Mouse (Mus musculus): ENCODE measurements around the gene Gm37240.

- TF ChIP-seq POLR2A (IDR thresholded peaks at IDR 0.05; ENCODE audit: borderline replicate concordance, insufficient read depth, low read length) (no peak), CTCF (IDR thresholded peaks at IDR 0.05; ENCODE audit: borderline replicate concordance, insufficient read depth, low read depth, low read length) (no peak)
These were observed 942.4 kb downstream of the Gm37240 start for GRCm38 (mm10) chr3:84944933-84945332.
